10 mouse cellular contexts compared by ENCODE assay signal in the genomic region with DNA sequence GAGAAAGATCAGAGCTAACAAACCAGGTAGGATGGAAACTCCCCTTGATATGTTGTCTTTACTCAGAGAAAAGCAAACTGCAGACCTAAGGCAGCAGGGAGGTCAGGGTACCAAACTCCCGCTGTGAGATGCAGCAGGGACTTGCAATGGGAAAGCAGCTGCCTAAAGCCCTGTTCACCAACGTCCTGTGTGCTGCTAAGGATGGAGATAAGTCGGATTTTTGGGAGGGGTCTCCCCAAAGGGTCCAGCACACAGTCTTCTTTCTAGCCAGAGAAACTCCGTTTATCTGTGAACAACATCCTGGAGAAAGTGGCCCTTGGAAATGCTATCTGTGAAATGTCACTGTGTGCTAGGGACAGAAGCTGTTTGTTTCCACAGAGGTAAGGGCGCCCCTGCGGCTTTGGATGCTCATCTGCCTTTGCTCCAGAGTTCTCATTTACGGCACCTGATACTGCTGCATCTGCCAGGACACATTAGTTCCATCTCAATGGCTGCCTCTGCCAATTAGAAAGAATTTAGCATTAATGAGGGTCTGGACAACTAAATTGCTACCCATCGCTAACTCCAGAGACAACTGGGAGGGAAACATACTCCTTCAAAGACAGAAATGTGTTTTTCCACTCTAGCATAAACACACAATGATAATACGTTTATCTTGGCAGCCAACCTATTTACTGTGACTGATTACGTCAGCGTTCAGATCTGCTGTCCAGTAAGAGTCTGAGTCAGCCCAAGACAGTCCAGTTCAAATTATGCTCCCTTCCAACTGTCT. TPM values are rescaled to one million over a fixed set of nuclear protein-coding genes. Genes with fewer than 3 reads are reported as not detected.
DNase-seq lines count a peak whose midpoint lies in the region; ATAC-seq and TF ChIP-seq lines count a peak whose summit lies in the region.
"Had no signal": no experiment of that assay in that cellular context is flagged by ENCODE, and none has a peak within 500 bp of the region (broad histone marks: within the 10 kb centered on the region; RNA-seq: fewer than 3 reads in every experiment).

No protein-coding gene starts in this region.

- no peaks in the 10 kb centered on the region for H3K36me3 ChIP-seq in intestine, embryonic 14.5 days (ENCODE audit: control insufficient read depth, insufficient read depth, low read length)
- no peaks in the 10 kb centered on the region for H3K36me3 ChIP-seq in intestine, embryonic 15.5 days
- no peaks in the 10 kb centered on the region for H3K36me3 ChIP-seq in hindbrain, postnatal 0 days (ENCODE audit: insufficient read depth, low read length)
- H3K36me3 ChIP-seq: lung, embryonic 15.5 days had no signal

- no peak for ATAC-seq in intestine, embryonic 14.5 days (replicated peaks; ENCODE audit: low FRiP score, low TSS enrichment, low read depth)
- ATAC-seq in intestine, embryonic 15.5 days: no peak
- peak; percentile 74 for ATAC-seq in hindbrain, postnatal 0 days

- WGBS in intestine, embryonic 14.5 days: 36% methylated on average over 11 of the region's 11 CpGs
- WGBS in intestine, embryonic 15.5 days: 39% methylated on average over 11 of the region's 11 CpGs
- WGBS in hindbrain, postnatal 0 days: 21% methylated on average over 11 of the region's 11 CpGs

- DNase-seq in intestine, embryonic 14.5 days (ENCODE audit: low spot score): peak; percentile 38
- DNase-seq in Muller cell, postnatal 12 days (ENCODE audit: inconsistent ontology term): peak; percentile 98
- peak; percentile 47 to 50 for DNase-seq in cerebellum, postnatal 14 days
- peak; percentile 50 for DNase-seq in hindbrain, postnatal 0 days (ENCODE audit: low spot score)
- no peak for DNase-seq in yolk sac, embryonic 10.5 days (ENCODE audit: low spot score)
- DNase-seq in left cerebral cortex, adult 11 months (ENCODE audit: low spot score): no peak
- no peak for DNase-seq in kidney, adult 9 months
- DNase-seq: gastrocnemius, postnatal 10 days had no signal

- no peak for TF ChIP-seq CTCF in hindbrain, postnatal 0 days (IDR thresholded peaks at IDR 0.05; ENCODE audit: low read depth)

- H3K27me3 ChIP-seq in intestine, embryonic 14.5 days (replicated peaks; ENCODE audit: control insufficient read depth, insufficient read depth, low read length): no peaks in the 10 kb centered on the region
- H3K27me3 ChIP-seq in intestine, embryonic 15.5 days (replicated peaks): no peaks in the 10 kb centered on the region
- H3K27me3 ChIP-seq in hindbrain, postnatal 0 days (ENCODE audit: insufficient read depth, low read length): no peaks in the 10 kb centered on the region
- H3K27me3 ChIP-seq: lung, embryonic 15.5 days had no signal

- no peak overlapping the region for H3K9ac ChIP-seq in intestine, embryonic 14.5 days (ENCODE audit: low read length)
- no peak overlapping the region for H3K9ac ChIP-seq in intestine, embryonic 15.5 days
- no peak overlapping the region for H3K9ac ChIP-seq in hindbrain, postnatal 0 days (replicated peaks; ENCODE audit: low read length)
- H3K9ac ChIP-seq: lung, embryonic 15.5 days had no signal

- H3K27ac ChIP-seq in intestine, embryonic 14.5 days (ENCODE audit: low read depth): no peak overlapping the region
- H3K27ac ChIP-seq in intestine, embryonic 15.5 days: no peak overlapping the region
- no peak overlapping the region for H3K27ac ChIP-seq in hindbrain, postnatal 0 days
- H3K27ac ChIP-seq: lung, embryonic 15.5 days had no signal

- no peaks in the 10 kb centered on the region for H3K4me1 ChIP-seq in intestine, embryonic 14.5 days (replicated peaks; ENCODE audit: control insufficient read depth, insufficient read depth, low read length)
- no peaks in the 10 kb centered on the region for H3K4me1 ChIP-seq in intestine, embryonic 15.5 days (replicated peaks)
- no peaks in the 10 kb centered on the region; the same call in 1 of the 2 replicates for H3K4me1 ChIP-seq in hindbrain, postnatal 0 days (ENCODE audit: insufficient read depth, low read length)
- H3K4me1 ChIP-seq: lung, embryonic 15.5 days had no signal

- no peak overlapping the region for H3K4me2 ChIP-seq in intestine, embryonic 14.5 days (ENCODE audit: low read length)
- no peak overlapping the region for H3K4me2 ChIP-seq in intestine, embryonic 15.5 days (replicated peaks)
- H3K4me2 ChIP-seq in hindbrain, postnatal 0 days (ENCODE audit: low read depth, low read length): 0 out of 2 replicates have a peak overlapping the region, but pooled peaks have one; percentile 18
- H3K4me2 ChIP-seq: lung, embryonic 15.5 days had no signal

- no peak overlapping the region for H3K4me3 ChIP-seq in intestine, embryonic 14.5 days (ENCODE audit: low read depth, low read length)
- no peak overlapping the region for H3K4me3 ChIP-seq in intestine, embryonic 15.5 days (replicated peaks)
- H3K4me3 ChIP-seq in hindbrain, postnatal 0 days (ENCODE audit: low read length): no peak overlapping the region
- H3K4me3 ChIP-seq: lung, embryonic 15.5 days had no signal

- no peaks in the 10 kb centered on the region for H3K9me3 ChIP-seq in intestine, embryonic 14.5 days (ENCODE audit: control insufficient read depth, low read length)
- no peaks in the 10 kb centered on the region for H3K9me3 ChIP-seq in intestine, embryonic 15.5 days
- no peaks in the 10 kb centered on the region for H3K9me3 ChIP-seq in hindbrain, postnatal 0 days (ENCODE audit: low read length)
- H3K9me3 ChIP-seq: lung, embryonic 15.5 days had no signal

RNA-seq across cellular contexts. Expression of a gene that starts 40.1 kb away (rescaled TPM):
- 59.6 and 60.0 TPM in 2 replicates for polyA plus RNA-seq in intestine, embryonic 14.5 days (2014; fragmentation: Nextera tagmentation; extraction: Ambion mirVana)
- 60.9 and 61.9 TPM in 2 replicates for polyA plus RNA-seq in intestine, embryonic 15.5 days (2015; fragmentation: Nextera tagmentation; extraction: Ambion mirVana)
- total RNA-seq in hindbrain, postnatal 0 days (2014; rRNA removed): 38.3 and 47.8 TPM in 2 replicates
- polyA plus RNA-seq in hindbrain, postnatal 0 days (2015; fragmentation: Nextera tagmentation; extraction: Ambion mirVana): 51.7 and 52.0 TPM in 2 replicates

RNA-seq across cellular contexts. Expression of a gene that starts 40.3 kb away (rescaled TPM):
- 120 and 126 TPM in 2 replicates for polyA plus RNA-seq in intestine, embryonic 14.5 days (2014; fragmentation: Nextera tagmentation; extraction: Ambion mirVana)
- polyA plus RNA-seq in intestine, embryonic 15.5 days (2015; fragmentation: Nextera tagmentation; extraction: Ambion mirVana): 109 and 113 TPM in 2 replicates
- 21.5 and 30.7 TPM in 2 replicates for total RNA-seq in hindbrain, postnatal 0 days (2014; rRNA removed)
- polyA plus RNA-seq in hindbrain, postnatal 0 days (2015; fragmentation: Nextera tagmentation; extraction: Ambion mirVana): 41.3 and 47.7 TPM in 2 replicates

Comparison
In these comparisons a context has a peak if more than half of its experiments do, and no peak if none do; other contexts are left out.
1. DNase-seq: peak in intestine, embryonic 14.5 days (single experiment), Muller cell, postnatal 12 days (single experiment), cerebellum, postnatal 14 days (2 of 2) and hindbrain, postnatal 0 days (single experiment); none in yolk sac, embryonic 10.5 days (single experiment), left cerebral cortex, adult 11 months (single experiment) and kidney, adult 9 months (single experiment).